Mouse (Mus musculus) forebrain, embryonic 12.5 days (tissue): Measurements from ENCODE around the gene Kif7. TPM values are rescaled to one million over a fixed set of nuclear protein-coding genes. Genes with fewer than 3 reads are reported as not detected.

Source experiments
- ATAC-seq: fragments of 200-750 bp; cut with Nextera tagmentation; 2 replicates; pipeline ENCODE4 v1.8.0; 2017; ENCODE audit warnings: moderate TSS enrichment; ENCODE audit not compliant: low FRiP score
- H3K27ac ChIP-seq: fragments of 300-500 bp; sonication (generic); 2 replicates; pipeline ENCODE4 v1.5.1; 2016; ENCODE audit warnings: mild to moderate bottlenecking
- H3K27me3 ChIP-seq: fragments of 300-500 bp; sonication (generic); 2 replicates; pipeline ENCODE4 v1.6.1; 2016; ENCODE audit warnings: mild to moderate bottlenecking
- H3K36me3 ChIP-seq: fragments of 300-500 bp; sonication (generic); replicated peaks from 2 replicates; pipeline ENCODE4 v1.6.1; 2016; ENCODE audit warnings: mild to moderate bottlenecking
- H3K4me1 ChIP-seq: fragments of 300-500 bp; sonication (generic); 2 replicates; pipeline ENCODE4 v1.6.1; 2016
- H3K4me2 ChIP-seq: fragments of 300-500 bp; sonication (generic); 2 replicates; pipeline ENCODE4 v1.6.1; 2016; ENCODE audit warnings: mild to moderate bottlenecking, moderate library complexity
- H3K4me3 ChIP-seq: fragments of 300-500 bp; sonication (generic); replicated peaks from 2 replicates; pipeline ENCODE4 v1.5.1; 2016; ENCODE audit warnings: mild to moderate bottlenecking
- H3K9ac ChIP-seq: fragments of 300-500 bp; sonication (generic); 2 replicates; pipeline ENCODE4 v1.6.1; 2016; ENCODE audit warnings: mild to moderate bottlenecking
- H3K9me3 ChIP-seq: fragments of 300-500 bp; sonication (generic); 2 replicates; pipeline ENCODE4 v1.6.1; 2016
- WGBS: fragments of 180-500 bp; shearing (Covaris S2); methylation state at CpG from one replicate; pipeline ENCODE4 v1.1.7; 2016; 5-methylcytosine and 5-hydroxymethylcytosine counted together
- polyA plus RNA-seq: library from polyadenylated mRNA; unstranded; fragments of >200 nt; fragmentation: Nextera tagmentation; extraction: Ambion mirVana; gene quantifications from 2 replicates; pipeline ENCODE4 v1.2.1, GENCODE M21; 2016

Kif7 gene
- 7.0 and 7.7 TPM in 2 replicates for polyA plus RNA-seq

DNA sequence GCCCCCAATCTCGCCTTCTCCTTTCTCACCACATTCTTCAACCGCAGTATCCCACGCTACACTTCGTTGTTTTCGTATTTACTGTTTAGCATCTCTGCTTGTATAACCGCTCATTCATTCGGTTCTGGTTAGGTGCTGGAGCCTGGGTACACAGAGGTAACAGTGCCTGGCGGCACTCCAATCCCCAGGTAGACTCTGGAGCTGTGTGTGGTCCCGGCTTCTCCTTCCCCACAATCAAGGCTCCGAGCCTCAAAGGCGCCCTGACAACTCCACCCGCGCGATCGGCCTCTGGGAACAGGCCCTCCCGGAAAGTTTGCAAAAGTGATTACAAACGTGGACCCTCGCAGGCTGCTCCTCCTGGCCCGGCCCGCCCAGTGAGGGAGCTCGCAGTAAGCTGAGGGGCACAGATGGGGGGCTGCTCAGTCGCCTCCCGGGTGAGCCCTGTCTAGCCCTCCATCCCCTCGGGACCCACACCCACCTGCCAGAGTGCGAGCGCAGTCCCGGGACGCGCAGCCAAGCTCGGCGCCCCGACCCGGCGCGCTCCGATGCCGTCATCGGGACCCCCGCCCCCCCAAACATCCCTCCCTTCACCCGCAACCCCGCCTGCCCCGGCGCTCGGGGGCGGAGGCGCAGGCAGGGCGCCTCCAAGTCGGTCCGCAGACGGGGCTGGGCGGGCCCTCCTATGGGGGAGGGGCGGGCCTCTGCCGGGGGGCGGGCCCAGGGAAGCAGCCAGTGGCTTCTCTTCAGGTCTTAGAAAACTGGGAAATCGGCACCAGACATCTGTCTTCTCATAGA lies at the start of gene Kif7:
Kif7 (minus strand) TSS at position 534 of the 795 bp plus-strand sequence.
- H3K27me3 ChIP-seq, result peaks cover 41% of the 10 kb centered on the region
- peaks cover 21% of the 10 kb centered on the region for H3K4me1 ChIP-seq
- H3K36me3 ChIP-seq, result 0 out of 2 replicates have a peak, but pooled peaks cover 3% of the 10 kb centered on the region
- peak within 1 kb of the TSS; percentile 73 for H3K4me3 ChIP-seq
- peak within 1 kb of the TSS; percentile 54; the same call in 1 of the 2 replicates for H3K27ac ChIP-seq
- no peaks in the 10 kb centered on the region for H3K9me3 ChIP-seq
- H3K4me2 ChIP-seq, result peak within 1 kb of the TSS; percentile 84
- WGBS, result under 1% methylated on average over 34 of the region's 55 CpGs
- ATAC-seq, result peak; percentile 92
- peak within 1 kb of the TSS; percentile 75 for H3K9ac ChIP-seq

GRCm38 (mm10) chr7:79762106-79762505 lies 46.6 kb upstream of the Kif7 start:
- 84% methylated on average over 8 of the region's 8 CpGs for WGBS
- Histone ChIP-seq H3K9me3 (no peaks in the 10 kb centered on the region), H3K4me2 (no peak overlapping the region), H3K9ac (no peak overlapping the region), H3K36me3 (no peaks in the 10 kb centered on the region), H3K27me3 (no peaks in the 10 kb centered on the region), H3K4me3 (no peak overlapping the region), H3K27ac (no peak overlapping the region), H3K4me1 (no peaks in the 10 kb centered on the region)
- ATAC-seq, result no peak

DNA sequence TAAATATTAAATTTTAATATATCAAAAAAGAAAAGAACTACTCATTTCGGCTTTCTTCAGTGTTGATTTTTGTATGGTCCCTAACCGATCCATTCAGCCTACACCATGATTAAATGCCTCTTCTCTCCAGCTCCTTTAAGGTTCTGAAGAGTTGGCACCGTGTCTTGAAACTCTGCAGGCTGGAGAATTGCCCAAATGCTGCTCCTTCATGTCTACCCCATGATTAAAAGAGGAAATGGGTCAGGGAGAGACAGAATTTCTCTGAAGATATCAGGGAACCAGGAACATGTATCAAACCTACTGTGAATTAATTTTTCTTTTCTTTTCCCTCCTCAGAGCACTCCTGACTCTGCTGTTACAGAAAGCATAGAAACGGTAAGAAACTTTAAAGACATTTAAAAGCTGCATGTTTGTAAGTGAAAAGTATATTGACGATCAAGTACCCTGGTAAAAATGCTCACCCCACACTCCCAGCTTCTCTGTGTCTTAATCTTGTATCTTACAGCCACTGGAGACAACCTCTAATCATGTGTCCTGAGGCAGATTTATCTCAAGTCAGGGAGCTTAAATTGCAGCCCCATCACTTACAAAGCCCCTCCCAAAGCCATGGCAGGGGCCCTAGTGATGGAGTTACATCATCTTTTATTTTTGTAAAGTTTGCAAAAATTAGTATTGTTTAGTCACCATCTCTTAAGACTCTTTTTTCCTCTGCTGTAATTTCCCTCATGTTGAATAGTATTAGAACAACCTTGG lies 45.8 kb upstream of the Kif7 start:
- no peak for ATAC-seq
- WGBS, result 86% methylated on average over 5 of the region's 5 CpGs

GRCm38 (mm10) chr7:79759766-79760165 lies 44.2 kb upstream of the Kif7 start:
- Histone ChIP-seq H3K4me3 (no peak overlapping the region), H3K4me2 (no peak overlapping the region), H3K27ac (no peak overlapping the region), H3K27me3 (no peaks in the 10 kb centered on the region), H3K4me1 (no peaks in the 10 kb centered on the region), H3K9ac (no peak overlapping the region), H3K36me3 (no peaks in the 10 kb centered on the region), H3K9me3 (no peaks in the 10 kb centered on the region)
- ATAC-seq, result no peak

More for the DNA sequence above, 45.8 kb upstream of the Kif7 start:
- no peak overlapping the region for H3K9ac ChIP-seq
- no peak overlapping the region for H3K4me3 ChIP-seq
- no peaks in the 10 kb centered on the region for H3K9me3 ChIP-seq
- no peaks in the 10 kb centered on the region for H3K36me3 ChIP-seq
- H3K4me1 ChIP-seq, result no peaks in the 10 kb centered on the region
- no peak overlapping the region for H3K27ac ChIP-seq
- H3K4me2 ChIP-seq, result no peak overlapping the region
- H3K27me3 ChIP-seq, result no peaks in the 10 kb centered on the region

- Histone ChIP-seq H3K4me3 (no peak overlapping the region), H3K4me1 (no peaks in the 10 kb centered on the region), H3K9ac (no peak overlapping the region), H3K36me3 (no peaks in the 10 kb centered on the region), H3K27ac (no peak overlapping the region), H3K9me3 (no peaks in the 10 kb centered on the region), H3K4me2 (no peak overlapping the region), H3K27me3 (no peaks in the 10 kb centered on the region)
- WGBS, result 78% methylated on average over 6 of the region's 6 CpGs
- ATAC-seq, result no peak
Measured at GRCm38 (mm10) chr7:79758176-79758575, 42.7 kb upstream of the Kif7 start.

GRCm38 (mm10) chr7:79756334-79756733 lies 40.8 kb upstream of the Kif7 start:
- ATAC-seq, result no peak
- H3K4me1 ChIP-seq, result no peaks in the 10 kb centered on the region

GRCm38 (mm10) chr7:79749511-79749910 lies 34.0 kb upstream of the Kif7 start:
- Histone ChIP-seq H3K4me2 (no peak overlapping the region), H3K27ac (no peak overlapping the region), H3K9ac (no peak overlapping the region), H3K9me3 (no peaks in the 10 kb centered on the region), H3K4me1 (no peaks in the 10 kb centered on the region), H3K27me3 (0 out of 2 replicates have a peak, but pooled peaks cover 3% of the 10 kb centered on the region), H3K36me3 (no peaks in the 10 kb centered on the region), H3K4me3 (no peak overlapping the region)
- ATAC-seq, result no peak
- WGBS, result 92% methylated on average over 6 of the region's 6 CpGs

More at GRCm38 (mm10) chr7:79756334-79756733, 40.8 kb upstream of the Kif7 start:
- Histone ChIP-seq H3K36me3 (no peaks in the 10 kb centered on the region), H3K27ac (no peak overlapping the region), H3K27me3 (no peaks in the 10 kb centered on the region), H3K9me3 (no peaks in the 10 kb centered on the region), H3K9ac (no peak overlapping the region), H3K4me2 (no peak overlapping the region), H3K4me3 (no peak overlapping the region)
- 53% methylated on average over 2 of the region's 2 CpGs for WGBS

- Histone ChIP-seq H3K36me3 (no peaks in the 10 kb centered on the region), H3K27ac (no peak overlapping the region), H3K9ac (no peak overlapping the region), H3K4me3 (no peak overlapping the region), H3K4me2 (no peak overlapping the region), H3K4me1 (peaks cover 7% of the 10 kb centered on the region), H3K27me3 (0 out of 2 replicates have a peak, but pooled peaks cover 3% of the 10 kb centered on the region), H3K9me3 (no peaks in the 10 kb centered on the region)
- WGBS, result 87% methylated on average over 6 of the region's 6 CpGs
- no peak for ATAC-seq
Measured at GRCm38 (mm10) chr7:79747659-79748058, 32.1 kb upstream of the Kif7 start.

DNA sequence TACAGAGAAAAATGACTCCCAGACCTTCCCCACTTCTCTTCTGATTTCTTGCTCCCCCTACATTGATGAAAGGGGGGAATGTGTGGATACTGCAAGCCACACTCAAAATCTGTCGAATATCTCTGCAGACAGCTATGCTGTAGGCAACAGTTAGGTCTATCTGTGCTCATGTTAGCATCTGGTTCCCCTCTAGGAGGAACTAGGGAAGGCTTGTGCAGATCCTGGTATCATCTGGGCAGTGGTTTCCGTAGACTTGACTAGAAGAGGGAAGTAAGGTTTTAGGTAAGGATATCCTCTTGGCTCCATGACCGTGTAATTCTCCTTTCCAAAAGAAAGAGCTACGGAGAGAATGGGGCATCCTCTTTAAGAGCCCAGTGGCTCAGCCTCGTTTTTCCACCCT lies 29.1 kb upstream of the Kif7 start:
- H3K27me3 ChIP-seq, result 0 out of 2 replicates have a peak, but pooled peaks cover 3% of the 10 kb centered on the region
- no peak overlapping the region for H3K4me3 ChIP-seq
- H3K9ac ChIP-seq, result no peak overlapping the region
- no peak overlapping the region for H3K4me2 ChIP-seq
- H3K9me3 ChIP-seq, result no peaks in the 10 kb centered on the region
- 88% methylated on average over 5 of the region's 5 CpGs for WGBS
- H3K4me1 ChIP-seq, result peaks cover 11% of the 10 kb centered on the region
- ATAC-seq, result no peak
- H3K27ac ChIP-seq, result no peak overlapping the region
- no peaks in the 10 kb centered on the region for H3K36me3 ChIP-seq

DNA sequence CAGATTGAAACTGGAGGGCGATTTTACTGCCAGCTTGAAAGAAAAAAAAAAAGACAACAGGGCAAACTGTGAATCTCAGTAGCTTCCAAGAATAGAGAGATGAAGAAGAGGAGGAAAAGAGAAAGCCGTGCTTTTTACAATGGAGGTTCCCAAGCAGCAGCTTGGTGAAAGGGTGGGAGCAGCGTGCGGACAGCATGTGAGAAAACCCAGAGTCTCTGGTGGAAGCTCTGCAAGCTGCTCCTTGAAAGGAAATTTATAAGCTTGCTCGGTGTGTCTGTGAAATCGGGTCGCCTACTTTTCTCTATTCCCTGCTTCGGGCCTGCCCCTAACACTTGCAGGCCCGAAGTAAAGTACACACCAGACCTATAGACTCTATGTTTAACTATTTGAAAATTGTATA lies 28.5 kb upstream of the Kif7 start:
- Histone ChIP-seq H3K4me1 (peaks cover 11% of the 10 kb centered on the region), H3K9me3 (no peaks in the 10 kb centered on the region), H3K36me3 (no peaks in the 10 kb centered on the region), H3K4me3 (no peak overlapping the region), H3K27me3 (0 out of 2 replicates have a peak, but pooled peaks cover 3% of the 10 kb centered on the region), H3K9ac (no peak overlapping the region), H3K4me2 (no peak overlapping the region), H3K27ac (no peak overlapping the region)
- no peak for ATAC-seq
- WGBS, result 95% methylated on average over 9 of the region's 9 CpGs

- Histone ChIP-seq H3K4me2 (peak within 1 kb of the TSS; percentile 95), H3K36me3 (no peaks in the 10 kb centered on the region), H3K9me3 (no peaks in the 10 kb centered on the region), H3K4me1 (peaks cover 11% of the 10 kb centered on the region), H3K4me3 (peak within 1 kb of the TSS; percentile 74), H3K9ac (peak within 1 kb of the TSS; percentile 68), H3K27me3 (0 out of 2 replicates have a peak, but pooled peaks cover under 1% of the 10 kb centered on the region), H3K27ac (no peak within 1 kb of the TSS)
- WGBS, result 3% methylated on average over 44 of the region's 46 CpGs
- ATAC-seq, result peak; percentile 87
Measured at GRCm38 (mm10) chr7:79742659-79743536, 27.4 kb upstream of the Kif7 start, which contains the start of the genes Pex11a and Wdr93. Gene Pex11a, minus strand, starts transcription at chr7:79743131. Gene Wdr93, plus strand, starts transcription at chr7:79743163.
